Mouse (Mus musculus): ENCODE measurements around the gene Qrfp.

- no peak for TF ChIP-seq CTCF (IDR thresholded peaks at IDR 0.05; ENCODE audit: borderline replicate concordance, extremely low read depth, insufficient read depth, insufficient read length)
- no peak for TF ChIP-seq POLR2A (IDR thresholded peaks at IDR 0.05; ENCODE audit: borderline replicate concordance, extremely low read depth, insufficient read depth, insufficient read length, poor library complexity, severe bottlenecking)
These were observed 42.6 kb downstream of the Qrfp start for GRCm38 (mm10) chr2:31767815-31768214.
